Mouse (Mus musculus): Measurements from ENCODE around the gene Col15a1.

GRCm38 (mm10) chr4:47322315-47322714 is 114.4 kb downstream of the Col15a1 start:
- TF ChIP-seq MYOD1 (IDR thresholded peaks at IDR 0.05; ENCODE audit: control insufficient read depth in 1 of 3, insufficient read length in 2 of 3, low read depth in 2 of 3): no peak
- no peak for TF ChIP-seq POLR2AphosphoS2 (IDR thresholded peaks at IDR 0.05; ENCODE audit: insufficient read length, low read depth)
- TF ChIP-seq POLR2A (IDR thresholded peaks at IDR 0.05; ENCODE audit: insufficient read length, low read depth): no peak
- TF ChIP-seq REST (IDR thresholded peaks at IDR 0.05; ENCODE audit: insufficient read depth, insufficient read length): no peak
- no peak for TF ChIP-seq USF1 (IDR thresholded peaks at IDR 0.05; ENCODE audit: low read depth)
- TF ChIP-seq CEBPB (IDR thresholded peaks at IDR 0.05; ENCODE audit: insufficient read depth, poor library complexity, severe bottlenecking): no peak
- no peak for TF ChIP-seq MYOG (IDR thresholded peaks at IDR 0.05; ENCODE audit: control insufficient read depth in 1 of 3, insufficient read depth in 1 of 3, insufficient read length in 2 of 3, low read depth in 2 of 3)
- no peak for TF ChIP-seq E2F4 (IDR thresholded peaks at IDR 0.05; ENCODE audit: insufficient read depth)
- TF ChIP-seq MAX (IDR thresholded peaks at IDR 0.05; ENCODE audit: low read depth): no peak
- no peak for TF ChIP-seq TCF12 (IDR thresholded peaks at IDR 0.05; ENCODE audit: insufficient read depth, poor library complexity, severe bottlenecking)

Data from myocyte (in vitro differentiated cells).